Mouse (Mus musculus) midbrain, embryonic 10.5 days (tissue): ENCODE measurements at regions not wholly inside any gene's neighbourhood (a gene's known extent, or its start where the extent isn't known, plus 50 kb on each side); places are given as distances from the start of the nearest gene placed in this dataset.

Source experiments
- DNase-seq: peaks from one replicate; pipeline ENCODE4 v3.0.0-alpha.2; 2017; ENCODE audit warnings: low spot score
- H3K27ac ChIP-seq: fragments of 300-500 bp; sonication (generic); replicated peaks from 2 replicates; pipeline ENCODE4 v1.5.1; 2016; ENCODE audit warnings: mild to moderate bottlenecking
- H3K27me3 ChIP-seq: fragments of 300-500 bp; sonication (generic); 2 replicates; pipeline ENCODE4 v1.6.1; 2016; ENCODE audit warnings: low read depth, mild to moderate bottlenecking; ENCODE audit not compliant: poor library complexity, severe bottlenecking
- H3K36me3 ChIP-seq: fragments of 300-500 bp; sonication (generic); 2 replicates; pipeline ENCODE4 v1.6.1; 2016; ENCODE audit warnings: mild to moderate bottlenecking, moderate library complexity
- H3K4me1 ChIP-seq: fragments of 300-500 bp; sonication (generic); 2 replicates; pipeline ENCODE4 v1.6.1; 2016
- H3K4me3 ChIP-seq: fragments of 300-500 bp; sonication (generic); 2 replicates; pipeline ENCODE4 v1.5.1; 2016; ENCODE audit warnings: mild to moderate bottlenecking, moderate library complexity
- H3K9me3 ChIP-seq: fragments of 300-500 bp; sonication (generic); replicated peaks from 2 replicates; pipeline ENCODE4 v1.6.1; 2016; ENCODE audit warnings: mild to moderate bottlenecking
- WGBS: fragments of 180-500 bp; shearing (Covaris S2); methylation state at CpG from one replicate; pipeline ENCODE4 v1.1.7; 2016; 5-methylcytosine and 5-hydroxymethylcytosine counted together

DNA sequence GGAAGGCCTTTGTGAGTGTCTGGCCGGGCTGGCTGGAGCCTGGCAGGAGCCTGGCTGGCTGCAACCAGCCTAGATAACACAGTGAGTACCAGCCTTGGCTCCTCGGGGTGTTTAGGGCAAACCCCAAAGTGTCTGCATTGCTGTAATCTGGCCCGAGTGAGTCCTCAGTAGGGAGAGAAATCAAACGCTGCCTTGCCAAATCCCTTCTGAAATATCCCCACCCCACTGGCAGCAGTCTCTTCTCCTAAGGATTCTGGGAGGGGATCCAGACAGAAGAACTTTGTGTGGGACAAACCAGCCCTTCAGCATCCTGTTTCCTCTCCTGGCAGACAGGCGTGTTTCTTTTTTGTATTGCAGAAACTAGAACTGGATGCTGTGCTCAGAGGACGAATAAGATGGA is 61.3 kb upstream of the Phyhipl start:
- Histone ChIP-seq H3K36me3 (no peaks in the 10 kb centered on the region), H3K9me3 (no peaks in the 10 kb centered on the region), H3K27ac (peak overlapping the region; percentile 73), H3K27me3 (no peaks in the 10 kb centered on the region), H3K4me1 (peaks cover 10% of the 10 kb centered on the region), H3K4me3 (peak overlapping the region; percentile 18; the same call in 1 of the 2 replicates)
- DNase-seq: peak; percentile 15
- 19% methylated on average over 6 of the region's 6 CpGs for WGBS

DNA sequence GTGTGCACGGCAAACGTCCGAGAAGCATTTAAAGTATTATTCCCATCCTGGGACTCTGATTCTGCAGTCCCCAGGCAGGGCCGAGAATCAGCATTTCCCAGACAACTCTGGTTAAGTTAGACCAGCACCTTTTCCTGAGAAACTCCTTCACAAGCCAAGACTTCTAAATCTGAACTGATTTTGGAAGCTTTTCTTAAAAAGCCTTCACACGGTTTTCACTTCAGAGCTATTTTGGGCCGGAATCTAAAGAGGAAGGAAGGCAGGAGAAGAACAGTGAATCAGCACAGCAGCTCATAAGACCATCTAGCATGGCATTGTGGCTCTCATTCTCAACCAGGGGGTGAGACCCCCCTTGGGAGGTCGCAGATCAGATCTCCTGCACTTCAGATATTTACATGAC is 57.5 kb upstream of the Phyhipl start:
- Histone ChIP-seq H3K9me3 (no peaks in the 10 kb centered on the region), H3K36me3 (no peaks in the 10 kb centered on the region), H3K4me1 (peaks cover 10% of the 10 kb centered on the region), H3K27ac (no peak overlapping the region), H3K27me3 (no peaks in the 10 kb centered on the region), H3K4me3 (no peak overlapping the region)
- 92% methylated on average over 7 of the region's 7 CpGs for WGBS
- no peak for DNase-seq

DNA sequence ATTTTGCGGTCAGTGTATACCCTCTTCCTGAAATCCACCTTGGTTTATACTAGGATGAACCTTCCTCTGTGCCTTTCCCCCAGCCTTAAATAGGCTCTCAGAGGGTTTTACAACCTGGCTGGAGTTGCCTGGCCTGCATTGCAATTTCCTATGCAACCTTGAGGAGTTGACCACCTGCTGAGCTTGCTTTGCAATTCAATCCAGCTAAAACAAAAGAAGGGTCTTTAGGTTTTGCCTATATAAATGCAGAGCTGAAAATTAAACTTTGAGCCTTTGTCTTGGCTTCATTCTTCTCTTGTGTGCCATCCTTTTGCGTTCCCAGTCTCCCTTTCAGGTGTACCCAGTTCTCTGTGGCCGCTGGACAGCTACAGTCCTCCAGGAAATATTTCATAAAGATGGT is 53.0 kb upstream of the Phyhipl start:
- DNase-seq: no peak
- H3K36me3 ChIP-seq: no peaks in the 10 kb centered on the region
- H3K4me3 ChIP-seq: no peak overlapping the region
- H3K4me1 ChIP-seq: no peaks in the 10 kb centered on the region
- H3K27ac ChIP-seq: no peak overlapping the region
- H3K9me3 ChIP-seq: peaks cover 6% of the 10 kb centered on the region; the same call in 1 of the 2 replicates
- WGBS: 49% methylated on average over 3 of the region's 3 CpGs
- H3K27me3 ChIP-seq: no peaks in the 10 kb centered on the region
